Mouse (Mus musculus) cerebellum, adult (tissue): ENCODE measurements at regions not wholly inside any gene's neighbourhood (a gene's known extent, or its start where the extent isn't known, plus 50 kb on each side); places are given as distances from the start of the nearest gene placed in this dataset.
"Not testable (repeated sequence)": the region's sequence is repeated elsewhere in the genome, so short reads cannot be mapped to it uniquely, and the experiment has no call there.

Experiments used
- ATAC-seq: cut with Nextera tagmentation; 2 replicates; pipeline ENCODE4 v1.9.2; 2017; ENCODE audit warnings: mild to moderate bottlenecking, moderate library complexity, mixed read lengths; ENCODE audit not compliant: insufficient number of reproducible peaks, low FRiP score, low TSS enrichment

DNA sequence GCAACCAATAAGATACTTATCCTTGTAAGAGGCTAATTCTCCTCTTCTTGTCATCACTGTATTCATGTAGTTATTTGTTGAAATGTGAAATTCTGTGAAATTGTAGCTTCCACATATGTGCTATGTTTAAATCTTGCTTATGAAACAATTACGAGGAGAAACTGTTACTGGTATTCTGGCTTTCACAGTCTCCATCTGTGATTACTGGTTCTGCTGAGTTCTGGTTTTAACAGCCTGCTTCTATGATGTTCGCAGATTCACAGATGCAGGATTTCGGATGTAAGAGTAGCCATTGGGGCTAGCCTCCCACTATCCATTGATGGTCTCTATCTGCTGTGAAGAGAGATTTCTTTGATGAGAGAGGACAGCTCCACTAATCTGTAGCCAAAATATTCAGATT is 1067.2 kb upstream of the Aga start:
- no peak for ATAC-seq

DNA sequence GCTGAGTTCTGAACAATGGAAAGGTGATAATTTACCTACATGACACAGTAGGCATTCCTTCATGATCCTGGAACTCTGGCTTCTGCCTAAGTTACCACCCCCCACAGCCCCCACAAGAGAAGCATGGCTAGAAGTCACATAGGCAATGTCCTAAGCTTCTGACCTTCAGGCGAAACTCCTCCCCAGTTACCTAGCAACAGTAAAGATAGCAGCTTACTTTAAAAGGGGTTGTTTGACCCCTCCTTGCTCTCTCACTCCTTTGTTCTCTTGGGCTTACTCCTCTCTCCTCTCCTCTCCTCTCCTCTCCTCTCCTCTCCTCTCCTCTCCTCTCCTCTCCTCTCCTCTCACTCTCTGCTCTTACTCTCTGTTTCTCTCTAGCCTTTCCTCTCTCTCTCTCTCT is 1059.8 kb upstream of the Aga start:
- ATAC-seq: not testable (repeated sequence)

DNA sequence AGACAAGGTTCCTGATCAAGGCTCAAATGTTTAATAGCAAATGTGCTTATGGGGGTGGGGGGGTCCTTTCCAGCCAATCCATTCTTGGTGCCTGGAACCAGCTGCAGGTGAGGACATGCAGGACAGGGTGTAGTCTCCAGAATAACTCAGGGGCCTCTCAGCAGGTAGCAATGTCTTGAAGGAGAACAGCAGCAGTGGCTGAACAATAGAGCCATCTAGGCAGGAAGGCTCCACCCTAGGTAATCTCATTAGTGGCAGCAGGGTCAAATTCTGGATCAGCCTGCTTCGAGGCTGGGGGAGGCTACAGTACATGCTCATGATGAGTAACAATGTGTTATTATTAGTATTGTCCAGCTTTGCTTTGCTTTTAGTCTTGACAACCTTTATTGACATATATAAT is 1055.9 kb upstream of the Aga start:
- ATAC-seq: no peak

DNA sequence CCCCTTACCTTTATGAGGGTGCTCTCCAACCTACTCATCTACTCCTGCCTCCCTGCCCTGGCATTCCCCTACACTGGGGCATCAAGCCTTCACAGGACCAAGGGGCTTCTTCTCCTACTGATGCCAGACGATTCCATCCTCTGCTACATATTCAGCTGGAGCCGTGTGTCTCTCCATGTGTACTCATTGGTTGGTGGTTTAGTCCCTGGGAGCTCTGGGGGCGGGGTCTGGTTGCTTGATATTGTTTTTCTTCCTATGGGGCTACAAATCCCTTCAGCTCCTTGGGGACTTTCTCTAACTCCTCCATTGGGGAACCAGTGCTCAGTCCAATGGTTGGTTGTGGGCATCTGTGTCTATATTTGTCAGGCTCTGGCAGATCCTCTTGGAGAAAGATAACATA is 1055.3 kb upstream of the Aga start:
- no peak for ATAC-seq

DNA sequence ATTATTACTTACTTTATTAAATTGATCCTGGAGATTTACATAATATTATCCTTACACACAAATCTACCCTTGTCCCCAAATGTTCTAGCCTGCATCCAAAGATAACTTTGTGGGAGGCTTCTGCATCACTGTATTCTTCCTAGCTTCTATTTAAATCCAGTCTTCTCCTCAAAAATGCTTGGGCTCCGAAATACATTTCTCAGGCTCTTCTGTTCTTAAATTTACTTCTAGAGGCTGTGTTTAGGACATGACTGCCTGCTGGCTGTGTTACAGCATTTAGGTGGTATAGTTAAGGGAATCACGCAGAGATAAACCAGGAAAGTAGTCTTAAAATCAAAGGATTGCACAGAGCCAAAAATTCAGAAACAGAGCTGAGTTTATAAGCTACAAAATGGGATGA is 1009.1 kb upstream of the Aga start:
- no peak for ATAC-seq

DNA sequence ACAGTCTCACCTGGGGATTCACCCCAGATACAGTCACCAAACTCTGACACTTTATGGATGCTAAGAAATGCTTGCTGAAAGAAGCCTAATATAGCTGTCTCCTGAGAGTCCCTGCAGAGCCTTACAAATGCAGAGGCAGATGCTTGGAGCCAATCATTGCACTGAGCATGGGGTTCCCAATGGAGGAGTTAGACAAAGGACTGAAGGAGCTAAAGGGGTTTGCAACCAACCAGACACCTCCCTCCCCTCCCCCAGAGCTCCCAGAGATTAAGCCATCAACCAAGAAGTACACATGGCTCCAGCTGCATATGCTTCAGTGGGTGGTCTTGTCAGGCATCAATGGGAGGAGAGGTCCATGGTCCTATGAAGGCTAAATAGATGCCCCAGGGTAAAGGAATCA is 999.7 kb upstream of the Aga start:
- no peak for ATAC-seq

DNA sequence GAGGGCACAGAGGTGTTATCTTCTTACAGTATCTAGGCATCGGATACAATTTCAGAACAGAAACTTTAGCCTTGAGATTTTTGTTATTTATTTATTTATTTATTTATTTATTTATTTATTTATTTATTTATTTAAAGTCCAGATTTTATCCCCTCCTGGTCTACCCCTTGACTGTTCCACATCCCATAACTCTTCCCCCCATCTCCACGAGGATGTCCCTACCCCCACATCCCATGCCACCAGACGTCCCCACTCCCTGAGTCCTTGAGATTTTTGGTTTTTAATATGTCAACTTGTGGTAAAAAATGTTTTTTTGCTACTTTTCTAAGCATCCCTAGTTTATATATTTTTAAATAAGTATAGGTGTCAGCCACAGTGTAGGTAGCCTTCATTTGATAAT is 968.2 kb upstream of the Aga start:
- ATAC-seq: no peak

DNA sequence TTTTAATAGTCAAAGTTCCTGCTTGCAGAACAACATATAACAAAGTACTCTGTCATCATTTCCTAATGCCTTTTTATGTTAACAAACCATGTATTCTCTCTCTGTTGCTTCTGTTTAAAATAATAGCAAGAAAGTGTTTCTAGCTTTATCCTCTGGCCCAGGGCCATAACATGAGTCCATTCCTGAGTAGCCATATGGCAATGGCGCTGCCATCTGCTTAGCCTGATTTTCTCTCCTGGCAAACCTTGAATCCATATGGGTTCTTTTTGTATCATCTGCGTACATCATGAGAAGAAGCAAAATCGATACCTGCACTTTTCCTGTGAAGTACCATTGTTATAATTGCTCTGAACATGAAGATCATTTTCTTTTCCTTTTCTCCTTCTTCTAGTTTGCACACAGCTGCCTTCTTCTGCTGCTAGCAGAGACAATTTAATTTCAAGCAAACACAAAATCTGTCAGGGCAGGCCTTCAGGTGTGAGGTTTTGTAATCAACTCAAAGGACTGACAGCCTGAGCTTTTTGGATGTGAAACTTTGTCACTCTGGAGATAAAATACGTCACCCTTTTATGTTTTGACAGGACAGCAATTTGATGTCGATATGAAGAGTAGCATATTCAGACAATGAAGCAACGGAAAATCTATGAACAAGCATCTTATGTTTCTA is 940.2 kb upstream of the Aga start:
- peak; percentile 93 for ATAC-seq
